Mouse (Mus musculus) limb, embryonic 14.5 days (tissue): ENCODE results near the gene Arl6ip1. TPM values are rescaled to one million over a fixed set of nuclear protein-coding genes. Genes with fewer than 3 reads are reported as not detected.

Source experiments
- ATAC-seq: fragments of 200-750 bp; cut with Nextera tagmentation; 2 replicates; pipeline ENCODE4 v1.8.0; 2017; ENCODE audit warnings: low read depth, moderate number of reproducible peaks, moderate TSS enrichment; ENCODE audit not compliant: low FRiP score
- DNase-seq: peaks from one replicate; pipeline ENCODE4 v3.0.0-alpha.2; 2015; ENCODE audit warnings: low spot score
- H3K27ac ChIP-seq: fragments of 300-500 bp; sonication (generic); replicated peaks from 2 replicates; pipeline ENCODE4 v1.5.1; 2014; ENCODE audit warnings: low read depth, mild to moderate bottlenecking, low read length, moderate library complexity, mixed read lengths
- H3K27me3 ChIP-seq: fragments of 300-500 bp; sonication (generic); 2 replicates; pipeline ENCODE4 v1.6.1; 2014; ENCODE audit warnings: low read length, mixed read lengths; ENCODE audit not compliant: control insufficient read depth, insufficient read depth
- H3K36me3 ChIP-seq: fragments of 300-500 bp; sonication (generic); 2 replicates; pipeline ENCODE4 v1.6.1; 2014; ENCODE audit warnings: mild to moderate bottlenecking, low read length, moderate library complexity, mixed read lengths; ENCODE audit not compliant: control insufficient read depth, insufficient read depth
- H3K4me1 ChIP-seq: fragments of 300-500 bp; sonication (generic); 2 replicates; pipeline ENCODE4 v1.6.1; 2014; ENCODE audit warnings: antibody characterized with exemption, low read length, mixed read lengths; ENCODE audit not compliant: control insufficient read depth, insufficient read depth
- H3K4me2 ChIP-seq: fragments of 300-500 bp; sonication (generic); replicated peaks from 2 replicates; pipeline ENCODE4 v1.6.1; 2014; ENCODE audit warnings: low read depth, mild to moderate bottlenecking, low read length, moderate library complexity; ENCODE audit not compliant: severe bottlenecking
- H3K4me3 ChIP-seq: fragments of 300-500 bp; sonication (generic); replicated peaks from 2 replicates; pipeline ENCODE4 v1.5.1; 2014; ENCODE audit warnings: low read length
- H3K9ac ChIP-seq: fragments of 300-500 bp; sonication (generic); 2 replicates; pipeline ENCODE4 v1.6.1; 2014; ENCODE audit warnings: mild to moderate bottlenecking, low read depth, low read length, moderate library complexity; ENCODE audit not compliant: severe bottlenecking
- H3K9me3 ChIP-seq: fragments of 300-500 bp; sonication (generic); 2 replicates; pipeline ENCODE4 v1.6.1; 2016; ENCODE audit warnings: low read length; ENCODE audit not compliant: control insufficient read depth
- POLR2A ChIP-seq: fragments of 200-500 bp; IDR thresholded peaks from 2 replicates; pipeline ENCODE4 v1.8.0; 2012; ENCODE audit warnings: inconsistent platforms, mild to moderate bottlenecking, moderate library complexity, borderline replicate concordance; ENCODE audit not compliant: insufficient read depth, insufficient read length; ENCODE audit errors: extremely low read depth
- WGBS: fragments of 180-500 bp; shearing (Covaris S2); extraction: QIAGEN DNeasy Blood & Tissue Kit; methylation state at CpG from one replicate; pipeline ENCODE4 v1.1.7; 2014; 5-methylcytosine and 5-hydroxymethylcytosine counted together
- polyA plus RNA-seq, 2 experiments: library from polyadenylated mRNA; depleted of rRNA in 1 of 2; stranded (reverse) in 1 of 2; unstranded in 1 of 2; fragments of >200 nt; fragmentation: Nextera tagmentation in 1 of 2; extraction: Ambion mirVana in 1 of 2; gene quantifications; 2 replicates each; pipeline versions ENCODE4 v1.2.1 to v1.2.3; 2012 to 2014

Gene Arl6ip1
- polyA plus RNA-seq, 2 experiments = 196 to 299 TPM

DNA sequence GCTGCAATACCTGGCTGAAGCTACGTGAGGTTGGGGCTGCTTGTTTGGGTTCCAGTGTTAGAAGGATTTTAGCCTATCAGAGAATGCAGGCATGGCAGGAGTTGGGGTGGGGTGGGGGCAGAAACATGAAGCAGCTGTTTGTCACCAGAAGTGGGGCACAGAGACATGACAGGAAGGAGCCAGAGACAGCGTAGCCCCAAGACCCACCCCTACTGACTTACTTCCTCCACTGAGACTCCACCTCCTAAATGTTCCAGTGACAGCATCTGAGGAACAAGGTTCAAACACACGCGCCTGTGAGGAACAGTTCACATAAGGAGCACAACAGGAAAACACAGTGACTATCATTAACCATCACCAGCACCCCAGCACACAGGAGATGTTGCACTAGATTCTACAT is 49.5 kb downstream of the Arl6ip1 start:
- TF ChIP-seq POLR2A = no peak
- Histone ChIP-seq H3K9ac (no peak overlapping the region), H3K27ac (no peak overlapping the region), H3K4me3 (no peak overlapping the region), H3K9me3 (no peaks in the 10 kb centered on the region), H3K27me3 (no peaks in the 10 kb centered on the region), H3K4me2 (no peak overlapping the region), H3K36me3 (no peaks in the 10 kb centered on the region), H3K4me1 (no peaks in the 10 kb centered on the region)
- DNase-seq (no peak), ATAC-seq (no peak)
- 86% methylated on average over 4 of the region's 4 CpGs for WGBS

- TF ChIP-seq POLR2A = no peak
- H3K4me2 ChIP-seq = no peak overlapping the region
- no peak overlapping the region for H3K4me3 ChIP-seq
- H3K27ac ChIP-seq = no peak overlapping the region
- DNase-seq (no peak), ATAC-seq (no peak)
- H3K36me3 ChIP-seq = no peaks in the 10 kb centered on the region
- H3K9ac ChIP-seq = no peak overlapping the region
- H3K9me3 ChIP-seq = no peaks in the 10 kb centered on the region
- 94% methylated on average over 5 of the region's 5 CpGs for WGBS
- H3K27me3 ChIP-seq = no peaks in the 10 kb centered on the region
- H3K4me1 ChIP-seq = no peaks in the 10 kb centered on the region
Observed at GRCm38 (mm10) chr7:118079097-118079496, 50.4 kb downstream of the Arl6ip1 start.

Other genes starting within 250 kb of the Arl6ip1 start
- 2,332 and 6,071 TPM in 2 replicates for gene Rps15a, start 13.5 kb downstream of the Arl6ip1 start, polyA plus RNA-seq (2012; rRNA removed)
- 948 and 1,027 TPM in 2 replicates for gene Rps15a, start 13.5 kb downstream of the Arl6ip1 start, polyA plus RNA-seq (2014; fragmentation: Nextera tagmentation; extraction: Ambion mirVana)
- 42.8 and 45.4 TPM in 2 replicates for gene Smg1, start 114.0 kb upstream of the Arl6ip1 start, polyA plus RNA-seq (2012; rRNA removed)
- gene Smg1, start 114.0 kb upstream of the Arl6ip1 start, polyA plus RNA-seq (2014; fragmentation: Nextera tagmentation; extraction: Ambion mirVana) = 21.6 and 23.9 TPM in 2 replicates